Mouse (Mus musculus) MEL (cell line): ENCODE data around the gene Cdh13. TPM values are rescaled to one million over a fixed set of nuclear protein-coding genes. Genes with fewer than 3 reads are reported as not detected.

Experiments
- DNase-seq: peaks from one replicate; pipeline ENCODE4 v3.0.0; 2011; ENCODE audit warnings: low read depth, low spot score
- H3K27ac ChIP-seq: 2 replicates; pipeline ENCODE4 v1.5.1; 2012; ENCODE audit warnings: low read depth, mild to moderate bottlenecking, control low read depth, low read length, moderate library complexity; ENCODE audit not compliant: control insufficient read depth
- H3K27me3 ChIP-seq, 2 experiments: fragments of 150-350 bp in 1 of 2; sonication (generic) in 1 of 2; 2 replicates each; pipeline ENCODE4 v1.6.1; 2012; ENCODE audit warnings: low read length in 2 of 2, mild to moderate bottlenecking in 2 of 2, improper control_type of control experiment in 1 of 2, moderate library complexity in 1 of 2; ENCODE audit not compliant: insufficient read depth in 2 of 2, control insufficient read depth in 1 of 2
- H3K36me3 ChIP-seq, 2 experiments: 2 replicates each; pipeline ENCODE4 v1.6.1; 2012 to 2014; ENCODE audit warnings: low read length in 2 of 2, improper control_type of control experiment in 1 of 2, inconsistent platforms in 1 of 2, mild to moderate bottlenecking in 1 of 2; ENCODE audit not compliant: insufficient read depth in 2 of 2, control insufficient read depth in 1 of 2
- H3K4me1 ChIP-seq, 2 experiments: fragments of 150-350 bp in 1 of 2; sonication (generic) in 1 of 2; 2 replicates each; pipeline ENCODE4 v1.6.1; 2012; ENCODE audit warnings: low read length in 2 of 2, improper control_type of control experiment in 1 of 2, mild to moderate bottlenecking in 1 of 2; ENCODE audit not compliant: insufficient read depth in 2 of 2, control insufficient read depth in 1 of 2
- H3K4me3 ChIP-seq, 2 experiments: fragments of 150-350 bp in 1 of 2; sonication (generic) in 1 of 2; 2 replicates each; pipeline ENCODE4 v1.5.1; 2012; ENCODE audit warnings: low read depth in 2 of 2, low read length in 2 of 2, mild to moderate bottlenecking in 2 of 2, moderate library complexity in 2 of 2, control low read depth in 1 of 2, improper control_type of control experiment in 1 of 2; ENCODE audit not compliant: control insufficient read depth in 1 of 2, insufficient read depth in 1 of 2
- H3K79me2 ChIP-seq: 2 replicates; pipeline ENCODE4 v1.6.1; 2012; ENCODE audit warnings: mild to moderate bottlenecking, low read length, moderate library complexity; ENCODE audit not compliant: control insufficient read depth, poor library complexity, insufficient read depth
- H3K9ac ChIP-seq: 2 replicates; pipeline ENCODE4 v1.6.1; 2012; ENCODE audit warnings: low read depth, mild to moderate bottlenecking, control low read depth, low read length, moderate library complexity; ENCODE audit not compliant: control insufficient read depth, poor library complexity, severe bottlenecking
- H3K9me3 ChIP-seq: fragments of 150-350 bp; sonication (generic); replicated peaks from 2 replicates; pipeline ENCODE4 v1.6.1; 2012; ENCODE audit warnings: mild to moderate bottlenecking, low read length, improper control_type of control experiment, moderate library complexity; ENCODE audit not compliant: insufficient read depth
- BHLHE40 ChIP-seq: IDR thresholded peaks from 2 replicates; pipeline ENCODE4 v1.6.1; 2012; ENCODE audit warnings: low read depth, mild to moderate bottlenecking, inconsistent platforms, low read length, improper control_type of control experiment, borderline replicate concordance
- CHD1 ChIP-seq: IDR thresholded peaks from 2 replicates; pipeline ENCODE4 v1.6.1; 2012; ENCODE audit warnings: low read depth, mild to moderate bottlenecking, inconsistent platforms, low read length, improper control_type of control experiment
- CTCF ChIP-seq, 3 experiments: IDR thresholded peaks in 2 of 3; conservative IDR thresholded peaks in 1 of 3; 2 replicates each; pipeline ENCODE4 v1.5.1; 2011 to 2012; ENCODE audit warnings: low read length in 3 of 3, low read depth in 2 of 3, mild to moderate bottlenecking in 2 of 3, improper control_type of control experiment in 1 of 3, inconsistent platforms in 1 of 3, mixed read lengths in 1 of 3, moderate library complexity in 1 of 3; ENCODE audit not compliant: control insufficient read depth in 1 of 3, insufficient read depth in 1 of 3, poor library complexity in 1 of 3, severe bottlenecking in 1 of 3
- E2F4 ChIP-seq: IDR thresholded peaks from 2 replicates; pipeline ENCODE4 v1.6.1; 2011; ENCODE audit warnings: low read depth, low read length, improper control_type of control experiment, borderline replicate concordance
- EP300 ChIP-seq, 2 experiments: IDR thresholded peaks; 2 replicates each; pipeline ENCODE4 v1.6.1; 2011; ENCODE audit warnings: improper control_type of control experiment in 2 of 2, low read length in 2 of 2, low read depth in 1 of 2, mild to moderate bottlenecking in 1 of 2
- ETS1 ChIP-seq: IDR thresholded peaks from 2 replicates; pipeline ENCODE4 v1.6.1; 2012; ENCODE audit warnings: low read depth, mild to moderate bottlenecking, inconsistent platforms, low read length, improper control_type of control experiment, moderate library complexity
- GABPA ChIP-seq: IDR thresholded peaks from 2 replicates; pipeline ENCODE4 v1.6.1; 2012; ENCODE audit warnings: low read depth, mild to moderate bottlenecking, inconsistent platforms, low read length, improper control_type of control experiment, moderate library complexity
- HCFC1 ChIP-seq: IDR thresholded peaks from 2 replicates; pipeline ENCODE4 v1.6.1; 2012; ENCODE audit warnings: low read depth, mild to moderate bottlenecking, inconsistent platforms, low read length, improper control_type of control experiment, moderate library complexity
- JUND ChIP-seq: IDR thresholded peaks from 2 replicates; pipeline ENCODE4 v1.6.1; 2011; ENCODE audit warnings: low read depth, mild to moderate bottlenecking, improper control_type of control experiment, low read length
- MAFK ChIP-seq: IDR thresholded peaks from 2 replicates; pipeline ENCODE4 v1.6.1; 2011; ENCODE audit warnings: low read depth, mild to moderate bottlenecking, low read length, improper control_type of control experiment, borderline replicate concordance
- MAZ ChIP-seq: IDR thresholded peaks from 2 replicates; pipeline ENCODE4 v1.6.1; 2012; ENCODE audit warnings: low read depth, mild to moderate bottlenecking, inconsistent platforms, low read length, improper control_type of control experiment
- MEF2A ChIP-seq: IDR thresholded peaks from 2 replicates; pipeline ENCODE4 v1.6.1; 2014; ENCODE audit warnings: low read depth, mild to moderate bottlenecking, inconsistent platforms, low read length, improper control_type of control experiment; ENCODE audit not compliant: poor library complexity, insufficient replicate concordance, severe bottlenecking; ENCODE audit errors: extremely low read depth
- POLR2A ChIP-seq, 2 experiments: IDR thresholded peaks; 2 replicates each; pipeline ENCODE4 v1.6.1; 2011 to 2012; ENCODE audit warnings: low read length in 2 of 2, mild to moderate bottlenecking in 2 of 2, control low read depth in 1 of 2, improper control_type of control experiment in 1 of 2, low read depth in 1 of 2, moderate library complexity in 1 of 2; ENCODE audit not compliant: control insufficient read depth in 1 of 2, insufficient read depth in 1 of 2, poor library complexity in 1 of 2
- POLR2AphosphoS2 ChIP-seq: IDR thresholded peaks from 2 replicates; pipeline ENCODE4 v1.6.1; 2011; ENCODE audit warnings: low read length, improper control_type of control experiment
- POLR2AphosphoS5 ChIP-seq: IDR thresholded peaks from 2 replicates; pipeline ENCODE4 v1.6.1; 2012; ENCODE audit warnings: low read depth, borderline replicate concordance, mild to moderate bottlenecking, inconsistent platforms, low read length, moderate library complexity, mixed read lengths
- SIN3A ChIP-seq: IDR thresholded peaks from 2 replicates; pipeline ENCODE4 v1.6.1; 2012; ENCODE audit warnings: low read length, improper control_type of control experiment, inconsistent platforms
- TAL1 ChIP-seq: IDR thresholded peaks from 2 replicates; pipeline ENCODE4 v1.6.1; 2012; ENCODE audit warnings: mild to moderate bottlenecking, inconsistent platforms, low read length, moderate library complexity, mixed read lengths
- ZKSCAN1 ChIP-seq: IDR thresholded peaks from 2 replicates; pipeline ENCODE4 v1.6.1; 2012; ENCODE audit warnings: low read depth, mild to moderate bottlenecking, inconsistent platforms, low read length, improper control_type of control experiment, moderate library complexity
- ZMIZ1 ChIP-seq: IDR thresholded peaks from 2 replicates; pipeline ENCODE4 v1.6.1; 2012; ENCODE audit warnings: low read depth, mild to moderate bottlenecking, inconsistent platforms, low read length, improper control_type of control experiment, moderate library complexity
- ZNF384 ChIP-seq: IDR thresholded peaks from 2 replicates; pipeline ENCODE4 v1.6.1; 2012; ENCODE audit warnings: low read depth, mild to moderate bottlenecking, inconsistent platforms, low read length, improper control_type of control experiment
- polyA plus RNA-seq, 2 experiments: library from polyadenylated mRNA; stranded (reverse) in 1 of 2; unstranded in 1 of 2; fragments of >175 nt in 1 of 2; fragments of >200 nt in 1 of 2; gene quantifications; 2 replicates each; pipeline versions ENCODE4 v1.2.1 to v1.2.4; 2012; ENCODE audit warnings: low replicate concordance in 2 of 2, low read depth in 1 of 2; ENCODE audit not compliant: insufficient read length in 2 of 2, insufficient read depth in 1 of 2, missing spikeins in 1 of 2
- total RNA-seq: library from RNA; depleted of rRNA; stranded (reverse); fragments of 300-350 nt; gene quantifications from 2 replicates; pipeline ENCODE4 v1.2.3, GENCODE M21; 2012

Gene Cdh13
- total and polyA plus RNA-seq, 3 experiments = not detected

GRCm38 (mm10) chr8:119245181-119245580 lies 961.6 kb downstream of the Cdh13 start:
- H3K9me3 ChIP-seq = no peaks in the 10 kb centered on the region

GRCm38 (mm10) chr8:119245641-119246040 lies 962.1 kb downstream of the Cdh13 start:
- no peaks in the 10 kb centered on the region for H3K79me2 ChIP-seq
- no peak for DNase-seq

More at GRCm38 (mm10) chr8:119245181-119245580, 961.6 kb downstream of the Cdh13 start:
- no peaks in the 10 kb centered on the region for H3K36me3 ChIP-seq
- H3K79me2 ChIP-seq = no peaks in the 10 kb centered on the region
- no peak overlapping the region for H3K27ac ChIP-seq
- TF ChIP-seq ZMIZ1 = no peak
- TF ChIP-seq POLR2A (IDR thresholded peaks at IDR 0.05; ENCODE audit: control insufficient read depth in 1 of 2, insufficient read depth in 1 of 2, low read depth in 1 of 2, low read length in 2 of 2, poor library complexity in 1 of 2) = no peak
- no peak for TF ChIP-seq CHD1
- no peak for TF ChIP-seq POLR2AphosphoS2
- TF ChIP-seq MAZ = no peak
- no peak for TF ChIP-seq GABPA
- TF ChIP-seq MEF2A = no peak
- no peak for TF ChIP-seq JUND
- no peak for TF ChIP-seq SIN3A
- TF ChIP-seq, all 39 proteins: peak for 0
- Histone ChIP-seq H3K4me3 (no peak overlapping the region), H3K4me1 (no peaks in the 10 kb centered on the region), H3K9ac (no peak overlapping the region), H3K27me3 (no peaks in the 10 kb centered on the region)
- no peak for DNase-seq

GRCm38 (mm10) chr8:119254358-119254757 lies 970.8 kb downstream of the Cdh13 start:
- Histone ChIP-seq H3K4me3 (no peak overlapping the region), H3K9ac (no peak overlapping the region), H3K9me3 (no peaks in the 10 kb centered on the region), H3K27me3 (no peaks in the 10 kb centered on the region), H3K27ac (no peak overlapping the region), H3K4me1 (no peaks in the 10 kb centered on the region), H3K36me3 (no peaks in the 10 kb centered on the region), H3K79me2 (no peaks in the 10 kb centered on the region)
- DNase-seq = no peak
- TF ChIP-seq POLR2AphosphoS5 (no peak), E2F4 (no peak), HCFC1 (no peak), CTCF (IDR thresholded peaks at IDR 0.05 in 2 of 3, conservative IDR thresholded peaks at IDR 0.05 in 1 of 3; ENCODE audit: control insufficient read depth in 1 of 3, insufficient read depth in 1 of 3, low read depth in 2 of 3, low read length in 3 of 3, poor library complexity in 1 of 3, severe bottlenecking in 1 of 3) (peak in 1 of 3 experiments; percentile 12; a peak in 1 of 6 replicates), ETS1 (no peak)

More at GRCm38 (mm10) chr8:119245641-119246040, 962.1 kb downstream of the Cdh13 start:
- no peak overlapping the region for H3K27ac ChIP-seq
- TF ChIP-seq BHLHE40 (no peak), MAFK (no peak), TAL1 (no peak), ZNF384 (no peak), MEF2A (no peak), EP300 (IDR thresholded peaks at IDR 0.05; ENCODE audit: low read depth in 1 of 2, low read length in 2 of 2) (no peak), ZKSCAN1 (no peak)
- no peaks in the 10 kb centered on the region for H3K4me1 ChIP-seq
- no peak overlapping the region for H3K9ac ChIP-seq
- no peaks in the 10 kb centered on the region for H3K27me3 ChIP-seq
- H3K4me3 ChIP-seq = no peak overlapping the region
- H3K36me3 ChIP-seq = no peaks in the 10 kb centered on the region
- H3K9me3 ChIP-seq = no peaks in the 10 kb centered on the region
